Mouse (Mus musculus): ENCODE measurements around the gene Ccnl1. TPM values are rescaled to one million over a fixed set of nuclear protein-coding genes. Genes with fewer than 3 reads are reported as not detected.

The Ccnl1 gene
- total RNA-seq, 1 experiment from 2014 or later: 116 TPM

DNA sequence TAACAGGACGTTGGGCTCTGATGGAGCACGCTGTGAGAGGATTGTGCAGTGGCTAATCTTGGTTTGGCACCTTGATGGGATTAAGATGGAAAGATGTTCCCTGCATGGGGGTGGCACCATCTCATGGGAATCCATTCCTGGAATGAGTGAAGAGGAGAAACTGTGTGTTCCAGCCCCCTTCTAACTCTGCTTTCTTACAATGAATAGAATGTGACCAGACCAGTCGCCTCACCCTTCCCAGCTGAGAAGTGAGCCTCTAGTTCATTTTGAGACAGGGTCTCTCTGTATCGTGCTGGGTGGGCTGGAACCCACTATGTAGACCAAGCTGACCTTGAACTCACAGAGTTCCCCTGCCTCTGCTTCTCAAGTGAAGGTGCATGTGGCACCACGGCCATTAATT lies 31.6 kb downstream of the Ccnl1 start:
- no peak for DNase-seq

DNA sequence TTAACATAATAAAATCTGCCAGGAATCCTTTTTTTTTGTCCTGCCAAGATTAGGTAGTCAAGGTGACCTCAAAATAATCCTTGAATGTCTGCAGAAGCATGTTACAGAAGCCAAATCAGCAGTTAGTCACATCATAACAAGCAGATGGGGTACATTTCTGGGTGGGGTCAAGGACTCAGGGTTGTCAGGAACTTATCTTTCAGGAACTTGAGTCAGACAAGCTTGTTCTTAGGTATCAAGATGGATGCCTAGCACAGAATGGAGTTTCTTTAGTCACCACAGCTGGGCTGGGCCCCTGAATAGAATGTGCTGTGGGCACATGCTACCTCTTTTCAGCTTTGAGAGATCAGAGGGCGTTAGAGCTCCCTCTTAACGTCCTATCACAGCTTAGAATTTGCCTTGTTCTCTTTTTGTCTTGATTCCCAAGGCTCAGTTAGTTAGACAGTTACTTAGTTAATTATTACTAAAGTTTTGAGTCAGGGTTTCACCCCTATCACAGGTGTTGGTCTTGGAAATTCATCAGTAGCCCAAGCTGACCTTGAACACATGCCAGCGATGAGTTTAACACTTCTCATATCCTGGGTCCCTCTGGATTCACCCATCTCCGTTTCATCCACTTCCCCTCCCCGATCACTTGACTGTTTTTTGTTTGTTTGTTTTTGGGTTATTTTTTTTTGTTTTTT lies 32.9 kb downstream of the Ccnl1 start:
- DNase-seq: peak; percentile 51

DNA sequence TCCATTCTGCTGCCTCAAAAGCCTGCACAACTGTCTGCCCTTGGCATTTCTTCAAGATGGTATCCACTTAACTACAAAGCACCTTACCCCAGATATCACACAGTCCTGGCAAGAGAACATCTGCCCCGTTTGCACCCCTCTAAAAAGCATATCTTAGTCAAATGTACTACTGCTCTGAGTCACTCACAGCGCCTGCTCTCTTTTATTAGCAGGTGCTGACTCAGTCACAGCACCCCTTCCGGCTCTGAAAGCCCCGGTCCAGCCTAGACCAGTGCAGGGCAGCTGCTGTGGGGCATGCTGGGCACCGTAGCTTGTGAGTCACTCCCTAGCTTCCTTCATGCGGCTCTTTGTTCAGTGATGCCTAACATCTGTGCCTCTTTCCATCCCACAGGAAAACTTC lies 35.6 kb downstream of the Ccnl1 start:
- DNase-seq: peak; percentile 63

GRCm38 (mm10) chr3:65921671-65922070 lies 36.4 kb downstream of the Ccnl1 start:
- no peak for DNase-seq

- DNase-seq: no peak
Observed at GRCm38 (mm10) chr3:65919016-65919415, 39.0 kb downstream of the Ccnl1 start.

DNA sequence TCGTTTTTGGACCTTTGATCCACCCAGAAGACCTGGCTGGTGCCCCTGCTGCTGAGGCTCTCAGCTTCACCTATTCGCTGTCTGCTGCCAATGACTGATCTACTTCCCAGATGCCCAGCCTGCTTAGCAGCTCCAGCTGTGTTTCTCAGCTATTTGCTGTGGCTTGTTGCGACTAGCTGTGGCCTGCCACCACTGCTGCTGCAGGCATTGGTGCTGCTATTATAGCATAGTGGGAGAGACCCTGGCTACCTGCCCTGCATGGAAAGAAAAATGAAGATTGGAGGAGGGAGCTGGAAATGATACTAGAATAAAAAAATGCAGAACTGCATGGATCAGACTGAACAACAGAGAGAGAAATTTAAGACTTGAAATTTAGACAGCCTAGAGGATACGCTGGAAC lies 45.1 kb downstream of the Ccnl1 start:
- DNase-seq: no peak

- DNase-seq: no peak
Observed at GRCm38 (mm10) chr3:65912217-65912616, 45.8 kb downstream of the Ccnl1 start.

DNA sequence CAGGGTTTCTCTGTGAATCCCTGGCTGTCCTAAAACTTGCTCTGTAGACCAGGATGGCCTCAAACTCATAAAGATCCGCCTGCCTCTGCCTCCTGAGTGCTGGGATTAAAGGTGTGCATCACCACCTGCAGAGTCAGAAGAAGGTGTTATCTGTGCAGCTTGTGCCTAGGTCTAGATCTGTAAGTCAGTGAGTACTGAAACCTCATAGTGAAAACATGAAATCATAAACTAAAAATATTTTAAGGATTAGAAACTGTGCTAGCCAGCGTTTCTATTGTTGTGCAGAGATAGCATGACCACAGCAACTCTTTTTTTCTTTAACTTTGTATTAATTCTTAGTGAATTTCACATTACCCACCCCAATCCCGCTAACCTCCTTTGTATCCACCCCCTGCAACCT lies 46.8 kb downstream of the Ccnl1 start:
- no peak for DNase-seq

DNA sequence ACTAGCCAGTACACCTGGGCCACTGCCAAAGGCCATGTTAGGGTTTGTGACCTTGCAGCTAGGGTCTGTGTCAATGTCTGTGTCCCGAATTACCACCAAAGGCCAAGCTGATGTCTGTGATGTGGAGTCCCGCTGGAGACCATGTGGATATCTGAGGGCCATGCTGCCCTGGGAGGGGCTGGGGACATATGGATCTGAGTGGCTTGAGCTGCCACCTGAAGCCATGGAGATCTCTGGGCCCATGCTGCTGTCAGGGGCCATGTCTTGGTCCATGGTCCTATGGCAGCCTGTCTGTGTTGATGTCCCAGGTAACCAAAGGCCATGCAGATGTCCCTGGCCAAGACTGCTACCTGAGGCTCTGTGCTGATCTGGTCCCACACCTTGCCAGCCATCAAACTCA lies 48.6 kb downstream of the Ccnl1 start:
- DNase-seq: no peak

GRCm38 (mm10) chr3:65907536-65907935 lies 50.5 kb downstream of the Ccnl1 start:
- DNase-seq: no peak

- DNase-seq: no peak
Observed at GRCm38 (mm10) chr3:65905281-65906169, 52.5 kb downstream of the Ccnl1 start.

DNA sequence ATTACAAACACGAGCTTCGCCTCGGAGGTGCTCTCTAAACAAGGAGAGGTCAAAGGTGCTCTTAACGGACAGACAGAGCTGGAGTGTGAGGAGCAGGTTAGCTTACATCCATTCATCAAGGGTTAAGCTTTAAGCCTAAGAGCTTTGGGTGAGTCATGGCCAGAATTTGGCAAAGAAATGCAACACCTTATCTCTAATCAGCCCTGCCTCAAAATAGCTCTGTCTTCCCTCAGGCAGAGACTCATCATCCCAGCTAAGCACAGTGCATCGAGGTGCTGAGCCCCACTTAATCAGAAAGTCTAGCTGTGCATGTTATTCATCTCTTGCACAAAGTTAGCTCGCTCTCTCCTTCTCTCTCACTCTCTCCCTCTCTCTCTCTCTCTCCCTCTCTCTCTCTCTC lies 53.3 kb downstream of the Ccnl1 start:
- DNase-seq: peak; percentile 37

- no peak for DNase-seq
Observed at GRCm38 (mm10) chr3:65904106-65904505, 53.9 kb downstream of the Ccnl1 start.

- DNase-seq: no peak
Observed at GRCm38 (mm10) chr3:65898598-65899278, 59.3 kb downstream of the Ccnl1 start.

DNA sequence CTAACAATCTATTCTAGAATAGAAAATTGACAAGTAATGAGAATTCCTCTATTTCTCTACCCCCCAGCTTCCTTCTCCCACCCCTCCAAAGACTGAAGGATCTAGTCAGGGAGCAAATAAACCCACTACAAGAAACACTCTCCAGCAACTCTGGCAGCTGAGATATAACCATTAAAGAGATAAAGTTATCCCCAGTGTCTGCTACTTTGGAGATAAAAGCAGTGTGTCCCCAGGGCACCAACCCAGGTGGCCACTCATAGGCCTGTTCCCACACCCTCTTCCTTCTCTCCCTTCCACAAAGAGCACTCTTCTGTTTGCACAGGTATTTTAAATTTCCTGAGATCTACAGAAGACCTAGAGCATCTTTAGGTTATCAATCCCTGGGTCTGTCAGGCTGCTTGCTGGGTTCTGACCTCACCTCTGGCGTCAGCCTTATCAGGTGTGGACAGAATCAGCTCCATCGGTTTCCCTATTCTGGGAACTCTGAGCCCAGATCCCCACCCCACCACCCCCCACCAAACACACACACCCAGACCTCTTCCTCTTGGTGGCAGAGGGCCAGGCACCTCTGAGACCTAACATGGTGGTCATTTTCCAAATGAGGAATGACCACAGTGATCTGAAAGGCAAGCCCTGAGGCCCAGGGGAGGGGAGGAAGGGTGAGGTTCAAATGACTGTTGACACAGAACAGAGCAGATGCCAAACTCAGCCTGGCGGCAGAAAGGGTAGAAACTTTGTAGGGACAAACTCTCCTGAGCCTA lies 60.6 kb downstream of the Ccnl1 start:
- peak; percentile 44 for DNase-seq
